Mouse (Mus musculus): ENCODE data around the gene Angel2. TPM values are rescaled to one million over a fixed set of nuclear protein-coding genes. Genes with fewer than 3 reads are reported as not detected.

The Angel2 gene
- polyA plus RNA-seq, 1 experiment: 1.7 TPM

DNA sequence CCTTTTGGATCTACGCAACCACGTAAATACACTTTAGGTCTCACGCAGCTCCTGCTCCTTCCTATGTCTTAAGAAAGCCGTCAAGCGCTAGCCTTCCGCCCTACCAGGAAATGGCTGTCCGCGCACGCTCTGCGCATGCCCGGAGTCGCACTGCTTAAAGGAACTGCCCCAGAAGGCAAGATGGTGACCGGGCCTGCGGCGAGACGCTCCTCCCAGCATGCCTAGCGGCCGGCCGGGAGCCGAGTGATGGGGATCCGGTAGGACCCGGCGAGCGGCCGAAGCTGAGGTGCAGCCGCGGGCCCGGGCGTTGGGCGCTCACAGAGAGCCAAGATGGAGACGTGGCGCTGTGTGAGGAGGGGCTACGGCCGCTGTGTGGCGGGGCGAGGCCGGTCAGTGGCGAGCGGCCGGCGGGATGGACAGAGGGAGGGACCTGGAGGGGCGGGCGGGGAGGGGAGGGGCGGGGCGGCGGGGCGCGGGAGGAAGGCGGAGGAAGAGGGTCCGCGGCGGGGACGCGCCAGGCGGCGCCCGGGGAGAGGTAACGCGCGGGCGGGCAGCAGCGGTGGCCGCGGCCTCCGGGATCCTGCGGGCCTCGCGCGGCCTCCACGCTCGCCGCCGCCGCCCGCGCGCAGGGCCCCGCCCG lies 3.6 kb downstream of the Angel2 start:
- TF ChIP-seq FLI1 (IDR thresholded peaks at IDR 0.05; ENCODE audit: low read length) (no peak), GATA1 (IDR thresholded peaks at IDR 0.05; ENCODE audit: borderline replicate concordance, low read length) (no peak)

DNA sequence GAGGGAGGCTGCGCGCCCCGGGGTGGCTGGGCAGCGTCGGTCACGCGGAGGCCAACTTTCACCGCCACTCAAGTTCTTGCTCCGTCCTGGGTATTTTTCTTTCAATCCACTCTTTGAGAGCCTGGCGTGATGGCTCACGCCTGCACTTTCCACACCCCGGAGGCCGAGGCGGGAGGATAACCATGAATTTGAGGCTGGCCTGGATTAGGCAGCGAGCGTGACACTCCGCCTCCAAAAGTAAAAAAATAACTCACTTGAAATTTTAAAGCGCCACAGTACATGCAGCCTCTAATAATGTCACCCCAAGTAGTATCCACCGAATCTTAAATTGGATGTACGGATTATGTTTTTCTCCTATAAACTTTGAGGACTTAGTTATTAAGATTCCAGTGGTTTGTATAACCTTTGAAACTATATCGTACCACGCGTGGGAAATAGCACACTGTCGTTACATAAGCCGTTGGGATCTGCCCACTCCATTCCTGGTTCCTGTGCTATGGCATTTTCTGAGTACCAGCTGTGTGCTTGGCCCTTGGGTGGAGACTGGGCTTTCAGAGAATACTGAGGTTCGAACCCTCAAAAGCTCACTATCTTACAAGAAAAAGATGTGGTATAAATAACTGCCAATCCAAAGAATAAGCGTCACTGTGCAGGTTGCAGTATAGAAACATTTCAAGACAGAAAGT lies 4.2 kb downstream of the Angel2 start:
- H3K36me3 ChIP-seq (replicated peaks; ENCODE audit: low read length): peaks cover 26% of the 10 kb centered on the region
- H3K4me3 ChIP-seq (replicated peaks): peak overlapping the region; percentile 97
- TF ChIP-seq FLI1 (IDR thresholded peaks at IDR 0.05; ENCODE audit: low read length) (no peak), GATA1 (IDR thresholded peaks at IDR 0.05; ENCODE audit: borderline replicate concordance, low read length) (no peak)
- no peaks in the 10 kb centered on the region for H3K27me3 ChIP-seq (replicated peaks)
- no peaks in the 10 kb centered on the region for H3K9me3 ChIP-seq
- H3K4me1 ChIP-seq: peaks cover 51% of the 10 kb centered on the region

More for the DNA sequence above, 3.6 kb downstream of the Angel2 start:
- Histone ChIP-seq H3K36me3 (replicated peaks; ENCODE audit: low read length) (peaks cover 19% of the 10 kb centered on the region), H3K4me1 (peaks cover 53% of the 10 kb centered on the region), H3K4me3 (replicated peaks) (peak overlapping the region; percentile 97), H3K9me3 (no peaks in the 10 kb centered on the region), H3K27me3 (replicated peaks) (peaks cover 2% of the 10 kb centered on the region)

DNA sequence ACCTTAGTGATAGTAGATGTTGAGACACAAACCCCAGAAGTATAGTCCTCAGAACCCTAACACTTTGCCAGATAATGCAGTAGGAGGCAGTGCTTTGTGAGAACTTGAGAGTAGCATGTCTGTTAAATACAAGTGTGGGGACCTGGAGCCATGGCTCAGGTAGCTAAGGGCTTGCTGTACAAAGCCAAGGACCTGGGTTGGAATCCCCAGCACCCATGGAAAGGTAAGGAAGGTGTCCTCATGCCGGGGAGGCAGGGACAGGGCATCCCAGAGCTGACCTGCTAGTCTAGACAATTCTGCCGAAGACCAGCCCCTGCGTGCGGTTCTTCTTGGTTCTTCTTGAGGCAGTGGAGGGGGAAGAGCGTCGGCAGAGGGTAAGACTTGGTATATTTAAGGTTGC lies 5.3 kb downstream of the Angel2 start:
- Histone ChIP-seq H3K9me3 (no peaks in the 10 kb centered on the region), H3K4me1 (peaks cover 48% of the 10 kb centered on the region), H3K36me3 (replicated peaks; ENCODE audit: low read length) (peaks cover 36% of the 10 kb centered on the region), H3K4me3 (replicated peaks) (peak overlapping the region; percentile 30), H3K27me3 (replicated peaks) (no peaks in the 10 kb centered on the region)
- TF ChIP-seq FLI1 (IDR thresholded peaks at IDR 0.05; ENCODE audit: low read length): no peak
- no peak for TF ChIP-seq GATA1 (IDR thresholded peaks at IDR 0.05; ENCODE audit: borderline replicate concordance, low read length)

DNA sequence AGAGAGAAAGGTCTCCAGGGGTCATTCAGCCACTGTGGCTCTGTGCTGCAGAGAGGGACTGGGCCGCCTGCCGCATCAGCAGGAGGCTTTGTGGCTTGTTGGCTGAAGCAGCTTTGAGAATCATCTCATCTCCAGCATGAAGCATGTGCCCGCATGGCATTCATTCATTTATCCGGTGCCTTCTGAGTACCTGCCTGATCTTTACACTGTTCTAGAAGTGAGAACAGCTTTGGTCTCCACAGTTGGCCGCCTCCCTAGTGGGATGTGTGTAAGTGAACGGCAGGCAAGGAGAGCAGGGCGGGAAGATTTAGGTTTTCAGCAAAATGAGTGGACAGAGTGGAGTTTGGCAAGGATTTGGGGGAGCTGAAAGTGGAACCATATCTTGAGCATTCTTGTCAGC lies 14.9 kb downstream of the Angel2 start:
- Histone ChIP-seq H3K27me3 (replicated peaks) (no peaks in the 10 kb centered on the region), H3K4me3 (replicated peaks) (no peak overlapping the region), H3K4me1 (peaks cover 6% of the 10 kb centered on the region; the same call in 1 of the 2 replicates), H3K36me3 (replicated peaks; ENCODE audit: low read length) (peaks cover 98% of the 10 kb centered on the region), H3K9me3 (no peaks in the 10 kb centered on the region)
- no peak for TF ChIP-seq FLI1 (IDR thresholded peaks at IDR 0.05; ENCODE audit: low read length)
- TF ChIP-seq GATA1 (IDR thresholded peaks at IDR 0.05; ENCODE audit: borderline replicate concordance, low read length): no peak

DNA sequence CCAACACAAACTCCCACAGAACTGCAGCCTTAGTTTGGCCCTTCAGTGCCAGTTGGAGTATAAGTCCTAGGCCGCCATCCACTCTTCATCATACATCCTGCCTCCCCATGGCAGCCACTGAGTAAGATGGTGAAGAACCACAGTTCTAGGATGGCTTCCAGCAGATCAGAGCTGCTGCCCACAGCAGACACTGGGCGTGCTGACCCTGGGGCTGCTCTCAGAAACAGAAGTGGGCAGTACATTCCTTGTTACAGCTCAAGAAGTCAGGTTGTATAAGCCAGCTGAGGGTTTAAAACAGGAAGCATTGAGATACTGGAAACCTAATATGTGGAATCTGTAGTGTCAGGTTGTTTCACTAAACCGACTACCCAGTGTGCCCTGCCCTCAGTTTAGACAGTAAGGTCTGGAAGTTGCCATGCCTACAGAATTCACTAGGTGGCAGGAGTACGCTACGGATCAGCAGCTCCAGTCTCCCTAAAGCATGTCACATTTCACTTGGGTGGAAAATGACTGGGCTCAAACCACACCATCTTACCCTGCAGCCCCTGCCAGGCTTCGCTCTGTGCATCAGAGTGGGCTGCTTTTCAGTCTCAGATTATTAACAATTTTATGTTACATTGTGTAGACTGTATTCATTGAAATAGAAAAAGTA lies 19.3 kb downstream of the Angel2 start:
- Histone ChIP-seq H3K9me3 (no peaks in the 10 kb centered on the region), H3K4me1 (no peaks in the 10 kb centered on the region), H3K36me3 (replicated peaks; ENCODE audit: low read length) (peaks cover 98% of the 10 kb centered on the region), H3K4me3 (replicated peaks) (no peak overlapping the region), H3K27me3 (replicated peaks) (no peaks in the 10 kb centered on the region)
- TF ChIP-seq FLI1 (IDR thresholded peaks at IDR 0.05; ENCODE audit: low read length) (no peak), GATA1 (IDR thresholded peaks at IDR 0.05; ENCODE audit: borderline replicate concordance, low read length) (no peak)

DNA sequence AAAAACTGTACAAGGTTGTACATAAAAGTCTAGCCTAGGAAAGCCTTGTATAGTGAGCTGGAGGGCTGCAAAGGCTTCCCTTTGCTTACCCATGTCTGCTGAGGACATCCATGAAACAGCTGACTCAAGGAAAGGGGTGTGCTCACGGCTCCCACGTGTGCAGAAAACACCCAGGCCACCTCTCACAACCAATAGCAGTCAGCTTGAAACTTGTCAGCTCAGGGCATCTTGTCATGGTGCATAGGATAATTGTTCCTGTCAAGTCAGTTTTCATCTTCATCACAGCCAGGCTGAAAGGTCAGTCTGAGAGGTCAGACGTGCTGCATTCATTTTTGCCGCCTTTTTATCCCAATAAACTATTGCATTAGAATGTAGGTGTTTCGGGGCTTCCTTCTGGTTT lies 23.1 kb downstream of the Angel2 start:
- Histone ChIP-seq H3K36me3 (replicated peaks; ENCODE audit: low read length) (peaks cover 68% of the 10 kb centered on the region), H3K9me3 (no peaks in the 10 kb centered on the region), H3K27me3 (replicated peaks) (peaks cover 8% of the 10 kb centered on the region), H3K4me1 (peaks cover 11% of the 10 kb centered on the region), H3K4me3 (replicated peaks) (no peak overlapping the region)
- TF ChIP-seq FLI1 (IDR thresholded peaks at IDR 0.05; ENCODE audit: low read length): no peak
- no peak for TF ChIP-seq GATA1 (IDR thresholded peaks at IDR 0.05; ENCODE audit: borderline replicate concordance, low read length)

DNA sequence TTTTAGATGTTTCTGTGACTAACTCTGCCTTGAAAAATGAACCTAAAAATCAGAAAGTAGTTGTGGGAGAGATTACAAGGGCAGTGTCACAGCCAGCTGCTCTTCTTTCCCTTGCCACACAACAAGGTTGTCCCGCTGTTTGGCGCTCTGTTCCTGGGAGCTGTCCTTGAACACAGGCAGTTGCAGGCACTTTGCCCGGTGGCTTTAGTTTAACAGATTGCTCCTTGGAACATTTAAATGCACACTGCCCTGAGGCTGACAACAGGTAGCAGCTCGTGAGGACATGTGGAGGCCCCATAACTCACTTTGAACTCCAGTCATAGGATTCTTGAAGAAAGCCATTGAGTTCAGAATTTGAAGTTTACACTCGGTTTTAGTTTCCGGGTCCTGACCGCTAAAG lies 23.5 kb downstream of the Angel2 start:
- TF ChIP-seq GATA1 (IDR thresholded peaks at IDR 0.05; ENCODE audit: borderline replicate concordance, low read length): no peak
- TF ChIP-seq FLI1 (IDR thresholded peaks at IDR 0.05; ENCODE audit: low read length): no peak
- Histone ChIP-seq H3K36me3 (replicated peaks; ENCODE audit: low read length) (peaks cover 64% of the 10 kb centered on the region), H3K27me3 (replicated peaks) (peaks cover 12% of the 10 kb centered on the region), H3K9me3 (no peaks in the 10 kb centered on the region), H3K4me3 (replicated peaks) (no peak overlapping the region), H3K4me1 (peaks cover 16% of the 10 kb centered on the region)

DNA sequence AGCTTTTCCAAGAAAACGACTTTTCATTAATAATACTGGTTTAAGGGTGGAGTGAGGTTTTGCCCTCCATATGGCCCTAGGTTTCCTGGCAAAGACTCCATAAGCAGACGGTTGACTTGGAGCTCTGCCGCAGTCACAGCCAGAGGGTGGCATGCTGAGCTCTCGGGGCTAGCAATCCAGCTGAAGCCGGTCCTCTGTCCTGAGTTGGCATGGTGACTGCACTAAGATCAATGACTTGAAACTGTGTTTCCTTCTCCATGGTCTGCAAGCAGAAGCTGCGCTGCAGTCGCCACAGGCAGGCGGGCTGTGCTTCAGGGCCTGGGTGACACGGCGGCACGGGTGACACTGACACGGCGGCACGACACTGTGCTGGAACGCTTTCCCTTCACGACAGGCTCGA lies 23.9 kb downstream of the Angel2 start:
- H3K27me3 ChIP-seq (replicated peaks): peaks cover 14% of the 10 kb centered on the region
- H3K9me3 ChIP-seq: no peaks in the 10 kb centered on the region
- peaks cover 17% of the 10 kb centered on the region for H3K4me1 ChIP-seq
- H3K4me3 ChIP-seq (replicated peaks): peak overlapping the region; percentile 14
- TF ChIP-seq GATA1 (IDR thresholded peaks at IDR 0.05; ENCODE audit: borderline replicate concordance, low read length): no peak
- H3K36me3 ChIP-seq (replicated peaks; ENCODE audit: low read length): peaks cover 60% of the 10 kb centered on the region

DNA sequence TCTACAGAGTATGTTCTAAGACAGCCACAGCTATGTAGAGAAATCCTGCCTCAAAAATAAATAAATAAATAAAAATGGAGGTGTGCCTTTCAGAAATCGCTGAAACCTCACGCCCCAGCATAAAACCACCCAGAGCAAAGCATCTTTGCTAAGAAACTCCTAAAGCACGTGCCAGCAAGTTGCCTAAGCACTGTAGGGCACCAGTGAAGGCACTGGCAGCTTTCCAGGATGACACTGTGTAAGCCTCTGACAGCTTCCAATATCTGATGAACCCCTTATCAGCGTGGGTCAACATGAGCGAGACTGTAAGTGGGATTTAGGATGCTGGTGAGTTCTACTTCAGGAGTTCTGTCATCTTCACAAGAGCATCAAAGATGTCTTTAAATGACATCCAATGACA lies 26.1 kb downstream of the Angel2 start:
- peaks cover 17% of the 10 kb centered on the region for H3K4me1 ChIP-seq
- peaks cover 38% of the 10 kb centered on the region for H3K36me3 ChIP-seq (replicated peaks; ENCODE audit: low read length)
- H3K9me3 ChIP-seq: no peaks in the 10 kb centered on the region
- H3K4me3 ChIP-seq (replicated peaks): no peak overlapping the region
- TF ChIP-seq FLI1 (IDR thresholded peaks at IDR 0.05; ENCODE audit: low read length) (no peak), GATA1 (IDR thresholded peaks at IDR 0.05; ENCODE audit: borderline replicate concordance, low read length) (no peak)
- H3K27me3 ChIP-seq (replicated peaks): peaks cover 32% of the 10 kb centered on the region

DNA sequence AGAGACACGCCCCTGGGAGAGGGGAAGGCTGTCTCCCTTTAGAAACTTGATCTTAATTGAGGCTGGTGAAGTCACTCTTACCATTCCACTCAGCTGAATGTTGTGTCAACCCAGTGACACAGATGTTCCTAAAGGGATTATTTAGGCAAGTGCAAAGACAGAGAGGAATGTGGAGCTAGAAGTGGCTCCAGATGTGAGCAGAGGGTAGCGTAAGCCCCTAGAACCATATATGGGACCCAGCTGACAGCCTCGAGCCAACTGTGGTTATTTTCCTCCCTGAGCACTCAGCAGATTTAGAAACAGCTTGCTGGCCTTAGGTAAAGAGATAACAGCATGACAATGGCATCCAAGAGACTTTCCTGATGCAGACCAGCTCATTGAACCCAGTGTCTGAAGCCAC lies 28.1 kb downstream of the Angel2 start:
- peaks cover 17% of the 10 kb centered on the region for H3K4me1 ChIP-seq
- TF ChIP-seq FLI1 (IDR thresholded peaks at IDR 0.05; ENCODE audit: low read length) (no peak), GATA1 (IDR thresholded peaks at IDR 0.05; ENCODE audit: borderline replicate concordance, low read length) (no peak)
- peaks cover 47% of the 10 kb centered on the region for H3K27me3 ChIP-seq (replicated peaks)
- no peaks in the 10 kb centered on the region for H3K9me3 ChIP-seq
- H3K4me3 ChIP-seq (replicated peaks): no peak overlapping the region
- peaks cover 20% of the 10 kb centered on the region for H3K36me3 ChIP-seq (replicated peaks; ENCODE audit: low read length)
